Mouse (Mus musculus) spleen, embryonic (tissue): ENCODE data around the gene Mob3b.

Source experiments
- CTCF ChIA-PET: fragments of 350-600 bp; sonication (Branson Sonifier 250); formaldehyde crosslinking; loops from one replicate; lab custom pipeline; 2022; lab: Charles Lee

Mob3b gene

GRCm38 (mm10) chr4:35117144-35117543, 40.1 kb downstream of the Mob3b start:
- CTCF ChIA-PET = no interaction called here

DNA sequence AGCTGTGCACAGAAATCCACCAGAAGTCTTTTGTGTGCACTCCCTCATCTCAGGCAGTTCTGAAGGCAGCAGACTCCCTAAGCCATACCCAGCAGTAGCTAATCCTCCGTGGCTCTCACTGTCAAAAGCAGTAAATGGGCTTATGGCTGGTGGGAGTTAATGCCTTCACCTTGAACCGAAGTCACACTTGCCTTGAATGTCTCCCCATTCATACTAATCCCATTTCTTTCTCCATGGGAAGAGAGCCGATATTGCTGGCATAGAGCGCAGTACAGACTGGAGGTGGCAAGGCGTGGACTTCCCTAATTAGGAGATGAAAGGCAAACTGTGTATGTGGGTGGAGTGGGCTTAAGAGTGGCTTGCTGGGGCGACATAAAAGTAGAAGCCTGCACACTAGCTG, 41.4 kb downstream of the Mob3b start:
- CTCF ChIA-PET = interaction anchor here (1.1 kb wide), 1 partner anchor 341 kb away, joined by 3 read pairs; no protein-coding TSS in a partner anchor

DNA sequence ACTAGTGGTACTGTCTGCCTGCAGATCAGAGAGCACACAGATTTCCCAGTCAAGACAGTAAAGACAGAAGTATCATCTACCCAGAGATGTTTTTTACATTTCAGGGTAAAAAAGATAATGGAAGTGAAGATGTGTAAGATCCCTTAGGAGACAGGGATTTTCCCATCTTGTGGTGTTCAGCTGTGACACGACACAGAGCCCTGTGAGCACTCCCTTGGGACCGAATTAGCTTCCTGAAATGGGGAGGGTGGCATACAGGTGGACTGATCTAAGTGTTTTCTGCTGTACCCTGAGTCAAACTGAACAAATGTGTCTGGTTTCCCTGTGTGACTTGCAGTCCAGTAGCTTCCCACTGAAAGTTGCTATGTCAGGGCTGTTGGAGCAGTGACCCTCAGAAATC, 42.3 kb downstream of the Mob3b start:
- CTCF ChIA-PET = no interaction called here

GRCm38 (mm10) chr4:35113516-35114248, 43.6 kb downstream of the Mob3b start:
- CTCF ChIA-PET = no interaction called here

- CTCF ChIA-PET = no interaction called here
These were observed 44.8 kb downstream of the Mob3b start for GRCm38 (mm10) chr4:35112452-35112851.

DNA sequence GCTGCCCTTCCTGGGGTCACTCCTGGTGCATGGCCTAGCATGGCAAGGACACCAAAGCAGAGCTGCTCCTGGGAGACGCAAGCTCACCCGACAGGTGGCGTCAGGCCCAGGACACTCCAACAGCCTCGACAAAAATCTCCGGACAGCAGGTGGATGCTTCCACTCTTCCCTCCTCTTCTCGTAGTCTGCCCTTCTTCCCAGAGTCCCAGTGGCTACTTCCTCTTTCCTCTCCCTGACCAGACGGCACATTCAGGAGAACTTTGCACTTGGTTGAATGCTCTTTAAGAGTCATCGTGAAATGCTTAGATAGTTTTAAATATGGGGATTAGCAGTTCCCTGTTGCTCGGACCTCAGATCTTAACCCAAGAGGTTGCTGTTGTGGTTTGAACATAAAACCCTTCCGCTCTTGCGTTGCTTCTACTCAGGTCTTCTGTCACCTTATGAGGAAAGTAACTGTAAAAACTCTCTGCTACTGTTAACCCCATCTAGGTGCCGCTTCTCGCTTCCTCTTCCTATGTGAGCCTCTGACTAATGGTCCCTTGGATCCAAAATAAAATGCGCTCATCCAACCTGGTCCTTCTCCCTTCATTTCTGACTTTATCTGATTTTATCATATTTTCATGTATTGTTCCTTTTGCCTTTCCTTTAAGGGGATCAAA, 52.0 kb downstream of the Mob3b start:
- CTCF ChIA-PET = no interaction called here

- CTCF ChIA-PET = no interaction called here
These were observed 56.1 kb downstream of the Mob3b start for GRCm38 (mm10) chr4:35101201-35101600.

- CTCF ChIA-PET = no interaction called here
These were observed 57.2 kb downstream of the Mob3b start for GRCm38 (mm10) chr4:35099865-35100780.

GRCm38 (mm10) chr4:35099210-35099864, 57.9 kb downstream of the Mob3b start:
- CTCF ChIA-PET = no interaction called here

DNA sequence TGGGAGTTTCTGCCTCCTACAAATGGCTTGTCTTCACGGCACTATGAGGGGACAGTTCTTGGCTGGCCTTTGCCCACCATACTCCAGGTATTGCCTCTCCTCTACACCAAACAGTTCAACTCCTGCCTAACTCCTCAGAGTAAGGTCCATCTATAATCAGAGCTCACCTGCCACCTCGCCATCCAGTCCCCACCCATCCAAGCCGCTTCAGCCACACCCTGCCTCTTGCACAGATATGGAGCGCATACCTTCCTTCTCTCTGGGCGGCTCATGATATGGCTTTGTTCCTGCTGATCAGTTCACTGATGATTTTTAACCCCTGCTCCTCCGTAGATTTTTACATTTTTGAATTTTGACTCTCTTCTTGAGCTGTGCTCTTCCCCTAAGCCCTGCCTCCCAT, 58.7 kb downstream of the Mob3b start:
- CTCF ChIA-PET = no interaction called here

GRCm38 (mm10) chr4:35096226-35097175, 60.8 kb downstream of the Mob3b start:
- CTCF ChIA-PET = no interaction called here

DNA sequence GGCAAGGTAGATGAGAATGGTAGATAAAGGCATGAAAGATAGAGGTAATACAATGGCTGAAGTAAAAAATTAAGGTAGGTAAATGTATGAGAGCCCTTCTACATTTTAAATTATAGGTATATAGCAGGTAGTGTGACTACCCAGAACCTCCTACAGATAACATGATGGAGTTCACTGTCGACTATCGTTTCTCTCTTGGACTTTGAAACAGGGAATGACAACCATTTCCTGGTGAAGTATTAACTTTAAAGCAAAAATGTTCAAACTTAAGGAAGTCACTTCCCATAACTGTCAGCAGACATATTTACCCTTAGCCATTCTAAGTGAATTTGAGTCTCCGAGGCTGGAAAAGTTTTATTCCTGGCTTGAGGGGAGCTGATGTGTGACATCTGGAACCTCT, 64.8 kb downstream of the Mob3b start:
- CTCF ChIA-PET = no interaction called here

DNA sequence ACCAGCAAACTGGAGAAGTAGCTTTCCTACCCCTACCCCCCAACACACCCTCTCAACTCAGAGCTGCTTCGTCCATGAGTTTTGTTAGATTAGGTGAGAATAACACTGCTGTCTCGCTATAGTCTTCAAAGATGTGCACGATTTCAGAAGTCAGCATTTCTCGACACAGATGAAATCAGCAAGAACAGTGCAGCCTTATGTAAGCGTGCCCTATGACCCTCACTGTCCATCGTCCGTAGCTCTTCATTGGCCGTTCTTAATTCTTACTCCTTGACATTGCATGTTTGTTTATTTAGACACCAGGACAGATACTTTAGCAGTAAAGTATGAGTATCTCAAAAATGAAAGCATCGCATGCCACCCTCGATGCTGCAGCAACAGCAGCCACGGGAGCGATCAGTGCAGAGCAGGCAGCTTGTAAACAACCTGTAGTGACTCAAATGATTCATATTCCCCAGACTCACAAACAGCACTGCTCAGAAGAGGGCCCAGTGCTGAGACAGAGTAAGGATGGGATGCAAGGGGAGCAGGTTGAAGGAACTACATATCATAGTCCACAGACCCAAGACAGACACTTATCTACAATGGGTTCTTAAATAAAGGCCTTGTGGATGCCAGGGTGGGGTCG, 66.0 kb downstream of the Mob3b start:
- CTCF ChIA-PET = no interaction called here

GRCm38 (mm10) chr4:35089321-35090316, 67.7 kb downstream of the Mob3b start:
- CTCF ChIA-PET = interaction anchor here (0.6 kb wide), 1 partner anchor 171 kb away, joined by 6 read pairs; no protein-coding TSS in a partner anchor

GRCm38 (mm10) chr4:35086067-35086700, 71.1 kb downstream of the Mob3b start:
- CTCF ChIA-PET = no interaction called here

DNA sequence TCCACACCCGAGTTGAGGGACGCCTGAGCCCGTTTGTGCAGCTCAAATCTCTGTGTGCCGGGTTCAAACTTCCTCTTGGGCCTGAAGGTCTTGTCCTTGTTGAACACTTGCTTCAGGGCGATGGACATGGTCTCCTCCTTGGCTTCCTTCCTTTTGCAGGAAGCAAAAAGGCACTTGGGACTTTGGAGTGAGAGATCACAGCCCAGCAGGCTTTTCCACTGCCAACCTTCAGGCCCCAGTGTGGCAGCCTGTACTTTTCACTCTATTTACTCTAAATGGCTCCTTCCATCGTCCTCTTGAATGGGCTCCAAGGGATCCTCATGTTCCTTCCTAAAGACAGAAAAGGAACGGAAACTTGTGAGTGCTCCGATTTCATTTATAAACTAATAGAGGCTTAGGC, 73.2 kb downstream of the Mob3b start:
- CTCF ChIA-PET = no interaction called here

DNA sequence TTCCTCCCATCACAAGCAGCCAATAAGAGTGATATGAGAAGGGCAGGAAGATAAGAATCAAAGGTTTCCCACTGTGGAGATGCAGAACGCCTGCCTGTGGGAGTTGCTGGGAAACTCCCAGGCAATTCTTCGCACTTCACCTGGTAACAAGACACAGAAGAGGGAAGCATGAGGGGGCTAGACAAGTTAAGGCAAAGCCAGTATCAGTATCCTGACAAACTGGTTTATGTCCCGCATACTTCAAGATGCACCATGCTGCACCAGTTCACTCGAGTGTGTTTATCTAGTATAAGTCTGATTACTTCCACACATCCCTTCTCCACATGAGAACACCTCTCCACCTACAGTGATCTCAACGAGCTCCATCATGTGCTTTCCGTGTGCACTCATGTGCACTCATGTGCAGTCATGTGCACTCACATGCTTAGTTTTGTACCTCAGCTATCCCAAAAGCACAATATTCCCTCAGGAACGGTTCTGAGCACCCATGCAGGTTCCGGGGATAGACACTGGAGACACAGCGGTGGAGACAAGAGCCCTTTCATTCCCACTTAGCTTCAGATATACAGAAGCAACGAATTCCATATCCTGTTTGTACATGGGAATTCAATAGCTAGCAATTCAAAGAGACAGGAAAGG, 74.7 kb downstream of the Mob3b start:
- CTCF ChIA-PET = interaction anchor here (0.7 kb wide), 1 partner anchor 139 kb away, joined by 6 read pairs; no protein-coding TSS in a partner anchor

DNA sequence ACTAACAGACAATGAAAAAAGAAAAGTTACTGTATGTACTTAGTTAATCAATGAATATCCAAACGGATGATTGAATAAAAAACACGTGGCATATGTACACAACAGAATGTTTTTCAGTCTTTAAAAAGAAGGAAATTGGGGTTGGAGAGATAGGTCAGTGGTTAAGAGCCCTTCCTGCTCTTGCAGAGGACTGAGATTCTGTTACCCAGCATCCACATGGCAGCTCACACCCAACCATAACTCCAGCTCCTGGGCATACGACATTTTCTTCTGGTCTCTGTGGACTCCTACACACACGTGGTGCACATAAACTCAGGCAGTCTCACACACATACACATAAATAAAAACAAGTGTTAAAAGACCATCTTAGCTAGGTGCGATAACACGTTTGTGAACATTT, 77.0 kb downstream of the Mob3b start:
- CTCF ChIA-PET = no interaction called here
